Mouse (Mus musculus): ENCODE measurements around the gene Plekha6. TPM values are rescaled to one million over a fixed set of nuclear protein-coding genes. Genes with fewer than 3 reads are reported as not detected.
A peak's percentile ranks its signal among the peaks of the same experiment; 100 is the strongest.

Gene Plekha6
- polyA plus RNA-seq, 1 experiment from 2014 or later, result 23.4 TPM

DNA sequence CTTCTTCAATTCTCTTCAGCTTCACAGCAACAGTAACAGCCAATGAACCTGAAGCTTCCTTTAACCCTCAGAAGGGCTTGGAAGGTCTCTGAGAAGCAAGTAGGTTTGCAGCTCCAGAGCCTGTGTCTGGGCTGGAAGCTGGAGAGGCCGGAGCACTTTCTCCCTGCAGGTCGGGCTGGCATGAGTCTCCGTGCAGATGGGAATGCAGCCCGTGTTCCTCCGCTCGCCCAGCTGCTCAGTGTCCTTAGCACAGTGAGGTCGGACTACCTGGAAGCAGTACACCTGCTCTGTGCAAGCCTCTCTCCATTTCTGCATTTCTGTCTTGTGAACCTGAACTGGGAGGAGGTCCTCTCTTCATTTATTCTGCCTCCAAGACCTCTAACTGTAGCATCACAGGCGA lies 92.3 kb downstream of the Plekha6 start:
- H3K36me3 ChIP-seq (replicated peaks), result no peaks in the 10 kb centered on the region; the same call in 1 of the 2 replicates
- ATAC-seq (replicated peaks), result no peak
- H3K27ac ChIP-seq, result no peak overlapping the region
- no peak overlapping the region for H3K4me3 ChIP-seq
- H3K9me3 ChIP-seq, result no peaks in the 10 kb centered on the region
- H3K27me3 ChIP-seq (replicated peaks), result no peaks in the 10 kb centered on the region
- H3K9ac ChIP-seq, result no peak overlapping the region
- 74% methylated on average over 8 of the region's 8 CpGs for WGBS
- peaks cover 55% of the 10 kb centered on the region for H3K4me1 ChIP-seq
- H3K4me2 ChIP-seq, result no peak overlapping the region

DNA sequence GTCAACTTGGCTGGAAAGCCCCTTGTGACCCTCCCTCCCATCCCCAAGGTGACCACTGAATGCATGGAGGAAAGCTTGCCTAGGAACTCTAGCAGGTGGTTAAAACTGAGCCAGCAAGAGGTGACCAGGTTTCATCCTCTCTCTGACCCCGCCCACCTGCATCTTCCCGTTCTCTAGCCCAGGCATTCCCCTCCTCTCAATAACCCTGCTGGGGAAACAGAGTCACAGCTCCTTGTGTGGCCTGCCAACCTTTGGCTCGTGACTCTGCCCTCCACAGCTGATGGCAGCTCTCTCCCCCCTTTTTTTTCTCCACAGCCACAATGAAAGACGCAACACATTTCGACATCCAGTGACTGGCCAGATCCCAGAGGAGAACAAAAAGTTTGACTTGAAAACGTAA lies 94.7 kb downstream of the Plekha6 start:
- H3K4me2 ChIP-seq, result no peak overlapping the region
- WGBS, result 74% methylated on average over 6 of the region's 6 CpGs

DNA sequence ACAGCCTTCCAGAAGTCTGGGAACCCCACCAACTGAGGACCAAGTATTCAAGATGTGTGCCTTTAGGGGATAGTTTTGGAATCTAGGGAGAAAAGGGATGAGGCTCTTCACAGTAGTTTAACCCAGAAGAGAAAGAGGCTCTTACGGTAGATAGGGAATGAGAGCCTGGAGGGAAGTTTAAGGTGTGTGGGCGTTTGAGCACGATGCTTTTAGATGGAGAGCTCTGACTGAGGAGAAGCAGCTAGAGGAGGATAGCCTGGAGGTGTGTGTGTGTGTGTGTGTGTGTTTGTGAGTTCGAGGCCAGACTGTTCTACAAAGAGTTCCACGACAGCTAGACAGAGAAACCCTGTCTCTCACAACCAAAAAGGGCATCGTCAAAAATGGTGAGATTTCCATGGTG lies 98.6 kb downstream of the Plekha6 start:
- Histone ChIP-seq H3K4me2 (no peak overlapping the region), H3K9ac (no peak overlapping the region), H3K9me3 (no peaks in the 10 kb centered on the region), H3K36me3 (replicated peaks) (no peaks in the 10 kb centered on the region; the same call in 1 of the 2 replicates), H3K27me3 (replicated peaks) (no peaks in the 10 kb centered on the region), H3K27ac (no peak overlapping the region), H3K4me1 (peaks cover 14% of the 10 kb centered on the region), H3K4me3 (no peak overlapping the region)
- 91% methylated on average over 6 of the region's 6 CpGs for WGBS
- no peak for ATAC-seq (replicated peaks)

More for the DNA sequence above, 94.7 kb downstream of the Plekha6 start:
- no peak for ATAC-seq (replicated peaks)
- Histone ChIP-seq H3K9ac (no peak overlapping the region), H3K36me3 (replicated peaks) (no peaks in the 10 kb centered on the region; the same call in 1 of the 2 replicates), H3K27me3 (replicated peaks) (no peaks in the 10 kb centered on the region), H3K9me3 (no peaks in the 10 kb centered on the region), H3K27ac (no peak overlapping the region), H3K4me1 (peaks cover 32% of the 10 kb centered on the region), H3K4me3 (no peak overlapping the region)

DNA sequence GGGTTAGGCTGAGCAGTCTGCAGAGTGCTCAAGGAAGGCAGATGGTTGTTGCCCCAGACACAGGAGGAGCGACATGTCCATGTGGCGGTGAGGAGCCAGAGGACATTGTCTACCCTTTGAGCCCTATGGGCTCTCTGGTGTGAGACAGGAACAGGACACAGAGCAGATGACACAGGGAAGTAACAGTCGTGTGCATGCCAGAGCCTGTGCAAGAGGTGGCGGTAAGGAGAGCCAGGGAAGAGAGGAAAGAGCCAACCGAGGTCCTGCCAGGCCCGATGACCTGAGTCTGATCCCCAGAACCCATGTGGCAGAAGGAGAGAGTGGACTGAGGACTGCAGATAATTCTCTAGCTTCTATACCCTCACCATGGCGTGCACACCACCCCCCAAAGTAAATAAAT lies 99.1 kb downstream of the Plekha6 start:
- H3K4me2 ChIP-seq, result no peak overlapping the region
- no peak overlapping the region for H3K9ac ChIP-seq
- H3K4me1 ChIP-seq, result peaks cover 19% of the 10 kb centered on the region
- no peaks in the 10 kb centered on the region for H3K27me3 ChIP-seq (replicated peaks)
- H3K4me3 ChIP-seq, result no peak overlapping the region
- no peaks in the 10 kb centered on the region; the same call in 1 of the 2 replicates for H3K36me3 ChIP-seq (replicated peaks)
- H3K27ac ChIP-seq, result no peak overlapping the region
- H3K9me3 ChIP-seq, result no peaks in the 10 kb centered on the region
- no peak for ATAC-seq (replicated peaks)
- WGBS, result 88% methylated on average over 7 of the region's 7 CpGs

DNA sequence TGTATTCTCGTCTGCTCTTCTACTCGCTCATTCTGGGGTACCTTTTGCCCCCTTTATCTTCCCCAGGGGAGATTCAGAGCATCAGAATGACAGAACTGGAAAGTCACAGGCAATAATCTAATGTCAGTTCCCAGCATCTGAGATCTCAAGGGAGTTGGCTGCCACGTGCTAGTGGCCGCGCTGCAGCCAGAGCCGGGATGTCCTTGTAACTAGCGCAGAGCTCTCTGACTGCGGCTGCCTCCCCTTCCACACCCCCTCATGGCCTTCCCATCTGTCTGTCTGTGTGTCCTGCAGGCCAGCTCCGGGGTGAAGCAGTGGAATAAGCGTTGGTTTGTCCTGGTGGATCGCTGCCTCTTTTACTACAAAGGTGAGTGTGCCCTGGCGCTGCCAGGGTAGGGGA lies 100.4 kb downstream of the Plekha6 start:
- no peaks in the 10 kb centered on the region; the same call in 1 of the 2 replicates for H3K36me3 ChIP-seq (replicated peaks)

DNA sequence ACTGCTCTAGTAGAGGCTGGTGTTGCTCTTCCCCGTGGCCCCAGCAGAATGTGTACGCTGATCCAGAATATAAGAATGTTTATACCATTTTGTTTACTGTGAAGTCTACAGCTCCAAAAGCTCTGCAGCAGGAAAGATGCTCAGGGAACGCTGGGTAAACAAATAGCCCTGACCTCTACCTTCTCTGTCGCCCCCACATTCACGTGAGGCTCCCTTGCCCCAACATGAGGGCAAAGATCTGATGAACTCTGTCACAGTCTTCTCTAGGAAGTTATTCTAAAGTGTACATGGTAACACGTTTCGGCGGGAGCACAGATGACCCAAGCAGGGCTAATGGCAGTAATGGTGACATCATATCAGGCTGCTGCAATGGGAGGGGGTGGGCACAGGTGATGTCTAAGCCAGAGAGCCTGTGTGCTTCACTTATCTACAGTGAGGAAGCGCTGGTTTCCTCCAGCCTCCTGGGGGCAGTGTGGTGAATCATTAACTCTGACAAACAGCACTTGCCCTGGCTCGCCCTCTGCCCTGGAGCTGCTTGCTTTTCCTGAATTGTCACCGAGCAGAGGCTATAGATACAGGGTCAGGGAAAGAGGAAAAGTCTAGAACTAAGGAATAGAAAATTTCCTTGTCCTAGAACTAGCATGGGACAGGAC lies 101.2 kb downstream of the Plekha6 start:
- Histone ChIP-seq H3K27ac (no peak overlapping the region), H3K9ac (no peak overlapping the region), H3K4me3 (no peak overlapping the region), H3K4me1 (peaks cover 24% of the 10 kb centered on the region), H3K4me2 (no peak overlapping the region), H3K27me3 (replicated peaks) (no peaks in the 10 kb centered on the region), H3K36me3 (replicated peaks) (peaks cover 3% of the 10 kb centered on the region; the same call in 1 of the 2 replicates), H3K9me3 (no peaks in the 10 kb centered on the region)
- no peak for ATAC-seq (replicated peaks)
- 72% methylated on average over 11 of the region's 11 CpGs for WGBS

More for the DNA sequence above, 100.4 kb downstream of the Plekha6 start:
- Histone ChIP-seq H3K4me1 (peaks cover 24% of the 10 kb centered on the region), H3K27me3 (replicated peaks) (no peaks in the 10 kb centered on the region), H3K4me3 (no peak overlapping the region), H3K27ac (no peak overlapping the region), H3K4me2 (no peak overlapping the region), H3K9me3 (no peaks in the 10 kb centered on the region), H3K9ac (no peak overlapping the region)
- 43% methylated on average over 12 of the region's 12 CpGs for WGBS
- ATAC-seq (replicated peaks), result no peak

DNA sequence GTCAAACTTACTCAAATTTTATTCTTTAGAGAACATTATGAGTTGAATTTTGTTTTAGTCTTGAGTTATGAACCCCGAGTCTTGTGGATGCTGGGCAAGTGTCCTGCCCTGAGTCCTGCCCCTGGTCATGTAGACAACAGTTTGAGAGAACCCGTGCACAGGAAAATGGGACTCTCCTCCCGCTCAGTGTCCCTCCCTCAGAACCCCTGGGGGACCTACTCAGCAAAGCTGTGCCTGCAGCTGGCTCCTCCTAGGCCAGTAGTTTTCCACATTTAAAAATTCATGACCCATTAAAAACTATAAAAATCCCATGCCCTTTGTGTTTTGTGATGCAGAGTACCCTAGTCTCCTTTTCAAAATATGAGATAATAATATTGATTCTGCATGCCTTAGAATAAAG lies 103.1 kb downstream of the Plekha6 start:
- H3K36me3 ChIP-seq (replicated peaks), result peaks cover 7% of the 10 kb centered on the region; the same call in 1 of the 2 replicates
- no peak overlapping the region for H3K4me3 ChIP-seq
- H3K9me3 ChIP-seq, result no peaks in the 10 kb centered on the region
- H3K9ac ChIP-seq, result no peak overlapping the region
- no peak for ATAC-seq (replicated peaks)
- H3K4me1 ChIP-seq, result peaks cover 24% of the 10 kb centered on the region
- no peak overlapping the region for H3K27ac ChIP-seq
- 36% methylated on average over 3 of the region's 3 CpGs for WGBS
- H3K27me3 ChIP-seq (replicated peaks), result no peaks in the 10 kb centered on the region
- H3K4me2 ChIP-seq, result no peak overlapping the region

DNA sequence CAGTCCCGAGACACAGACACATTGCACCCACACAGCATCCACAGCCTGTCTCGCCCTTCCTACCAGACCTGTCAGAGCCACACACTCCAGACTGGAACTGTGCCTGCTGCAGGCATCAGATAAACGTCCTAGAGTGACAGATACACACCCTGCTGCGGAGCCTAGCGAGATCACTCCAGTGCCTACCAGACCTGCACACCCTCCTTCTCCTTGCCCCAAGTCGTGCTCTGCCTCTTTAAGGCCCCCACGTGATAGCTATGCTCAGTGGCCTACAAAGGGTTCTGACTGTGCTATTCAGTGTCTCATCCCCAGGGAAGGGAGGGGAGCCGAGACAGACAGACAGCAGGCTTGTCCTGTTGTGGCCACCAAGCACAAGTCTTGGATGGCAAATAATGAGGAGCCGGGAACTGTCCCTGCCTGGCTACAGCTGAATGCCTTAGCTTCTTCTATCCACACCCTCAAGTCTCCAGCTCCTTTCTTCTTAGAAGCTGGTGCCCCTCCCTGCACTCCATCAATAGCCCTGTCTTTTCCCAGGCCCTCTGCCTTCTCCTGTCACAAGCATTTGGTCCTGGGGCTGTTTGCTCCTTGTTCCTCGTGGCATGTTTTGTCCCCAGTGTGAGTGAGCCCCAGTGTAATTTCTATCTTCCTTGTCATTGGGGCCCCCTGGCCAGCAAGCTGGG lies 103.9 kb downstream of the Plekha6 start:
- peak; percentile 34; the same call in 1 of the 2 replicates for ATAC-seq (replicated peaks)
- no peak overlapping the region for H3K4me2 ChIP-seq
- peaks cover 10% of the 10 kb centered on the region; the same call in 1 of the 2 replicates for H3K36me3 ChIP-seq (replicated peaks)
- no peak overlapping the region for H3K9ac ChIP-seq
- H3K27ac ChIP-seq, result peak overlapping the region; percentile 61
- 12% methylated on average over 10 of the region's 10 CpGs for WGBS
- no peaks in the 10 kb centered on the region for H3K9me3 ChIP-seq
- H3K27me3 ChIP-seq (replicated peaks), result no peaks in the 10 kb centered on the region
- peaks cover 24% of the 10 kb centered on the region for H3K4me1 ChIP-seq
- no peak overlapping the region for H3K4me3 ChIP-seq

DNA sequence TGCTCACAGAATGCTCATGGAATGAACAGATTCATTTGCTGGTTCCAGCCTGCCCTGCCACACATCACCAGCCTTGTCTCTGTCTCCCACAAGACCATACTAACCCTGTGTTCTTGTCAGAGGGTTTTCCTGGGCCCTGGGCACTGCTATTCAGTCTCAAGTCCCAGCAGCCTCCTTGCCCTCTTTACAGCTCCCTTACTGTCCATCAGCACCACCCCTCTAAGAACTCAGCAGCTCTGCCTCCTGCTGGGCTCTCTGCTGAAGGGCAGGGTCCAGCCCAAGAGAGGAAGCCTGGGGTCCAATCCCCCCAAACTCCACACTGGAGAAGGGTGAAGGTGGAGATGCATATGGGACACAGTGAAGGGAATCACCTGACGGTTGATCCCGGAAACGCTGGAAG lies 104.5 kb downstream of the Plekha6 start:
- Histone ChIP-seq H3K27ac (peak overlapping the region; percentile 61), H3K9me3 (no peaks in the 10 kb centered on the region), H3K4me3 (no peak overlapping the region), H3K9ac (no peak overlapping the region), H3K36me3 (replicated peaks) (peaks cover 10% of the 10 kb centered on the region; the same call in 1 of the 2 replicates), H3K27me3 (replicated peaks) (no peaks in the 10 kb centered on the region), H3K4me1 (peaks cover 24% of the 10 kb centered on the region), H3K4me2 (no peak overlapping the region)
- WGBS, result 51% methylated on average over 3 of the region's 3 CpGs
- ATAC-seq (replicated peaks), result 0 out of 2 replicates have a peak, but pooled peaks have one; percentile 25

DNA sequence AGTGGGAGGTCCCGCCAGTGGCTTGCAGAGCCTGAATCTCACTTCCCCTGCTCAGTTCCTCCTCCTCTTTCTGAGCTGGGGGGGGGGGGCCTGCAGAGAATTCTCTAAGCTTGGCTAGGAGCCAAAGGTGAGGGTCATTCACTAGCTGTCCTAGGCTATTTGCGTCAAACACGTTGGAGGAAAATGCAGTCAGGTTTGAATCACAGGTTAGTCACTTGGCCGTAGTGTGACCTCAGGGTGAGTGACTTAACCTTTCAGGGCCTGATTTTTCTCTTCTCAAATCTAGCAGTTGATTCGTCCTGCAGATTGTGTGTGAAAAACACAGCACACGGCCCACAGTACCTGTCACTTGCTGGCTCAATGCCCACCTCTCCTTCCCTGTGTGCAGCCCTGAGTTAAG lies 106.3 kb downstream of the Plekha6 start:
- 54% methylated on average over 6 of the region's 6 CpGs for WGBS
- peaks cover 15% of the 10 kb centered on the region for H3K36me3 ChIP-seq (replicated peaks)
- no peak for ATAC-seq (replicated peaks)

DNA sequence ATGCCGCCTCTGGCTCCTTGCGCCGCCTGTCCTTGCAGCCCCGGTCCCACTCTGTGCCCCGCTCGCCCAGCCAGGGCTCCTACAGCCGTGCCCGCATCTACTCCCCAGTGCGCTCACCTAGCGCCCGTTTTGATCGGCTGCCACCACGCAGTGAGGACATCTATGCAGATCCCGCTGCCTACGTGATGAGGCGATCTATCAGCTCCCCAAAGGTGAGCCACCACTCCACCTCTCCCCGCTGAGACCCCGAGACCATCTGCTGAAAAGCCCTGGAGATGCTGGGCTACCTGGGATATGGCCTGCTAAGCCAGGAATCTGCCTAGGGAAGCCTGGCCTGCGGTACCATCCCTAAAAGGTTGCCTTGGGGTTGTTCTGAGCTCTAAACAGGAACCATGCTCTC lies 110.2 kb downstream of the Plekha6 start:
- ATAC-seq (replicated peaks), result no peak
- H3K9me3 ChIP-seq, result no peaks in the 10 kb centered on the region
- 95% methylated on average over 19 of the region's 19 CpGs for WGBS
- H3K4me1 ChIP-seq, result peaks cover 12% of the 10 kb centered on the region; the same call in 1 of the 2 replicates
- no peak overlapping the region for H3K4me3 ChIP-seq
- no peak overlapping the region for H3K9ac ChIP-seq
- no peaks in the 10 kb centered on the region for H3K27me3 ChIP-seq (replicated peaks)
- peaks cover 15% of the 10 kb centered on the region for H3K36me3 ChIP-seq (replicated peaks)
- no peak overlapping the region for H3K27ac ChIP-seq
- H3K4me2 ChIP-seq, result no peak overlapping the region

More for the DNA sequence above, 106.3 kb downstream of the Plekha6 start:
- H3K9ac ChIP-seq, result no peak overlapping the region
- no peak overlapping the region for H3K4me2 ChIP-seq
- H3K4me1 ChIP-seq, result peaks cover 18% of the 10 kb centered on the region
- no peaks in the 10 kb centered on the region for H3K27me3 ChIP-seq (replicated peaks)
- no peak overlapping the region for H3K4me3 ChIP-seq
- no peak overlapping the region for H3K27ac ChIP-seq
- H3K9me3 ChIP-seq, result no peaks in the 10 kb centered on the region

DNA sequence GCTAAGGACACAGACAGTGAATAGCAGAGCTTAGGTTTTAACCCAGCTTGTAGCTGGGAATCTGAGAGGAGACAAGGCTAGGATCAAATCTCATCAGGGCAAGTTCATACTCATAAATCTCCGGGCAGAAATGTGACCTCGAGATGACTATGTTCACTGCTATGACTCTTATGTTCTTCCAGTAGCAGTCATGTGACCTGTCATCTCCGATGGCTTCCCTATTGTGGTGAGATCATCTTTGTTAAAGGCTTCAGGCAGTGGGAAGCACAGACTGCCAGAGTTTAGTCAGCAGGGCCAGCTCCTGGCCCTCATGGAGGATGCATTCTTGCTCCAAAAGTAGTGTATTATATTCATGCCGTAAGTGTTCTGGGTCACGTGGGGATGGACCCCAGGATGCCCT lies 113.0 kb downstream of the Plekha6 start:
- 69% methylated on average over 5 of the region's 5 CpGs for WGBS
- Histone ChIP-seq H3K4me3 (no peak overlapping the region), H3K36me3 (replicated peaks) (peaks cover 9% of the 10 kb centered on the region), H3K4me2 (no peak overlapping the region), H3K4me1 (peaks cover 15% of the 10 kb centered on the region; the same call in 1 of the 2 replicates), H3K27ac (no peak overlapping the region), H3K27me3 (replicated peaks) (no peaks in the 10 kb centered on the region), H3K9me3 (no peaks in the 10 kb centered on the region), H3K9ac (no peak overlapping the region)
- ATAC-seq (replicated peaks), result no peak
